Mouse (Mus musculus): ENCODE data around the gene Cxxc4. TPM values are rescaled to one million over a fixed set of nuclear protein-coding genes. Genes with fewer than 3 reads are reported as not detected.

The Cxxc4 gene
- polyA plus RNA-seq, 2 experiments: 0.06 to 0.09 TPM

GRCm38 (mm10) chr3:134295217-134295616 lies 58.9 kb downstream of the Cxxc4 start:
- no peak overlapping the region for H3K9ac ChIP-seq (replicated peaks)
- H3K9me3 ChIP-seq (ENCODE audit: control insufficient read depth, low read length): no peaks in the 10 kb centered on the region
- no peaks in the 10 kb centered on the region for H3K4me1 ChIP-seq (replicated peaks; ENCODE audit: control insufficient read depth in 2 of 2, insufficient read depth in 2 of 2, low read length in 1 of 2)
- TF ChIP-seq EP300 (IDR thresholded peaks at IDR 0.05; ENCODE audit: low read depth): no peak
- no peak for TF ChIP-seq CTCF (IDR thresholded peaks at IDR 0.05; ENCODE audit: low read depth)
- H3K4me3 ChIP-seq (ENCODE audit: insufficient read depth in 1 of 2, low read depth in 2 of 2, low read length in 2 of 2): no peak overlapping the region
- DNase-seq (ENCODE audit: low read depth in 3 of 3, low spot score in 3 of 3) (no peak), ATAC-seq (ENCODE audit: insufficient read depth) (no peak)
- WGBS (ENCODE audit: insufficient replicate concordance): 69% methylated on average over 6 of the region's 6 CpGs
- H3K27me3 ChIP-seq (ENCODE audit: control insufficient read depth, insufficient read depth, low read length): no peaks in the 10 kb centered on the region
- no peak overlapping the region for H3K4me2 ChIP-seq (ENCODE audit: low read depth)
- no peaks in the 10 kb centered on the region for H3K36me3 ChIP-seq (replicated peaks; ENCODE audit: control insufficient read depth, insufficient read depth, low read depth)
- no peak overlapping the region for H3K27ac ChIP-seq

DNA sequence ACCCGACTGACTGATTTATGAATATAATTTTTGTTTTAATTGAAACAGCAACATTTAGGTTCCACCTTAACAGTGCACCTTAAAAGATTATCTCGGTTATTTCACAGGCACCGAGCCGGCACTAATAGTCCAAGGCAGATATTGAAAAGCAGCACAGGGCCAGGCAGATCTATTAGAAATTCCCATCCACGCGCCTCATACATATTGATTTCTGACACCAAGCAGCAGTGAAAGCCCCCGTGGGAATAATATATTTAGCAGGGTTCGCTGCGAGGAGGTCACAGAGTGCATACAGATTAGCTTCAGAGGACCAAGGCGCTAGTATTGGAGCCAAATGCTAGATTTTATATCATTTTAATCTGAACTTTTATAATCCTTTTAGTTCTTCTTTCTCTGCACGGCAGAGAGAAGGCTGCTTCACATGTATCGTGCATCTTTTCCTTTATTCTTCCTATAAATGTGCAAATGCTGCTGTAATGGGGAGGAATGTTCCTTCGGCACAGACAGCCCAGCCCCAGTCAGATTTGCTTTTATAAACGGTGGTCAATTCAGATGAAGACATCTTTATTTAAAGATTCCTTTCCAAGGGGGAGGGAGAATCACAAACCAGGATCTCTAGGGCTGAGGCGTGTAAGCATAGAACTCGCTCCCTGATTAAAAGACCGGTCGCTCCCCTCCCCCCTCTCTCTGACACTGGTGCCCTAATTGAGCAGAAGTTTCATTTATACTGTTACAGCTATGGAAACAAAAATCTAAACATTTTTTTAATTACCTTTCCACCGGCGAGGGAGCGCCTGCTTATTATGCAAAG lies 66.6 kb downstream of the Cxxc4 start:
- DNase-seq (ENCODE audit: low read depth in 3 of 3, low spot score in 3 of 3) (no peak), ATAC-seq (ENCODE audit: insufficient read depth) (no peak)
- TF ChIP-seq CTCF (IDR thresholded peaks at IDR 0.05; ENCODE audit: low read depth) (no peak), EP300 (IDR thresholded peaks at IDR 0.05; ENCODE audit: low read depth) (no peak)
- Histone ChIP-seq H3K4me3 (ENCODE audit: insufficient read depth in 1 of 2, low read depth in 2 of 2, low read length in 2 of 2) (no peak overlapping the region), H3K27ac (no peak overlapping the region), H3K9ac (replicated peaks) (no peak overlapping the region), H3K9me3 (ENCODE audit: control insufficient read depth, low read length) (no peaks in the 10 kb centered on the region), H3K36me3 (replicated peaks; ENCODE audit: control insufficient read depth, insufficient read depth, low read depth) (no peaks in the 10 kb centered on the region), H3K4me2 (ENCODE audit: low read depth) (no peak overlapping the region), H3K27me3 (ENCODE audit: control insufficient read depth, insufficient read depth, low read length) (no peaks in the 10 kb centered on the region), H3K4me1 (replicated peaks; ENCODE audit: control insufficient read depth in 2 of 2, insufficient read depth in 2 of 2, low read length in 1 of 2) (no peaks in the 10 kb centered on the region)
- 52% methylated on average over 21 of the region's 21 CpGs for WGBS (ENCODE audit: insufficient replicate concordance)

DNA sequence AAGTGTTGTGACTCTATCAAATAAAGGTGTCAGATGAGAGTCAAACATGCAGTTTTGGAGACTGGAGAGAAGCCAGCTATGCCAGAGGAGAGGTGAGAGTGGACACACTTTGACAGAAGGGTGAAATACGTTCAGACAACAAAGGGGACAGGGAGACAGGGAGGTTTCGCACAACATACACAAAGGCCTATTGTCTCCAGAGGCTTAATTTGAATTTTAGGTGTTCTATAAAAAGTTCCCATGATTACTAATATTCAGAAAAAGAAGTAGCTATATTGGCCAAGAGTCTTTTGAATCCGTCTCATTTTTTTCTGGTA lies 67.2 kb downstream of the Cxxc4 start:
- ATAC-seq (ENCODE audit: insufficient read depth) (no peak), DNase-seq (ENCODE audit: low read depth in 3 of 3, low spot score in 3 of 3) (no peak)
- 47% methylated on average over 3 of the region's 3 CpGs for WGBS (ENCODE audit: insufficient replicate concordance)
- Histone ChIP-seq H3K27ac (no peak overlapping the region), H3K9ac (replicated peaks) (no peak overlapping the region), H3K27me3 (ENCODE audit: control insufficient read depth, insufficient read depth, low read length) (no peaks in the 10 kb centered on the region), H3K4me2 (ENCODE audit: low read depth) (no peak overlapping the region), H3K4me3 (ENCODE audit: insufficient read depth in 1 of 2, low read depth in 2 of 2, low read length in 2 of 2) (no peak overlapping the region), H3K4me1 (replicated peaks; ENCODE audit: control insufficient read depth in 2 of 2, insufficient read depth in 2 of 2, low read length in 1 of 2) (no peaks in the 10 kb centered on the region), H3K36me3 (replicated peaks; ENCODE audit: control insufficient read depth, insufficient read depth, low read depth) (no peaks in the 10 kb centered on the region), H3K9me3 (ENCODE audit: control insufficient read depth, low read length) (no peaks in the 10 kb centered on the region)
- TF ChIP-seq EP300 (IDR thresholded peaks at IDR 0.05; ENCODE audit: low read depth) (no peak), CTCF (IDR thresholded peaks at IDR 0.05; ENCODE audit: low read depth) (no peak)

- no peaks in the 10 kb centered on the region for H3K36me3 ChIP-seq (replicated peaks; ENCODE audit: control insufficient read depth, insufficient read depth, low read depth)
- TF ChIP-seq EP300 (IDR thresholded peaks at IDR 0.05; ENCODE audit: low read depth) (no peak), CTCF (IDR thresholded peaks at IDR 0.05; ENCODE audit: low read depth) (no peak)
Measured at GRCm38 (mm10) chr3:134306507-134306906, 70.2 kb downstream of the Cxxc4 start.

DNA sequence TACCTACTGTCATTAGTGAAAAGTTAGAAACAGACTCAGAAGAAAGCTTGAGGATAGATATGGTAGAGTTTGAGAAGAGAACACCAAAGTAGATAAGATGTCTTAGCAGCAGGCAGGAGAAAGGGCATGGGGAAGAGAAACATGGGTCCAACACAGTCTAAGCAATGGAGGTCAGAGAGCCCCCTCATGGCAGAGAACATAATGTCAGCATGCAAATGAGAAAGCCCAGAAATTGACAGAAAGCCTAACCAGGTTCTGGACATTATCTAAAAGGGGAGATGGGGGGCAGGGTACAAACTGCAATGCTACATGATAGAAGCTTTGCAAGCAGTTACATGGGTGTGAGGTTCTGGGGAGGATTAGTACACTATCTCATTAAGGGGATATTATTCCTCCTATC lies 71.5 kb downstream of the Cxxc4 start:
- no peak for DNase-seq (ENCODE audit: low read depth in 3 of 3, low spot score in 3 of 3)

More at GRCm38 (mm10) chr3:134306507-134306906, 70.2 kb downstream of the Cxxc4 start:
- H3K4me3 ChIP-seq (ENCODE audit: insufficient read depth in 1 of 2, low read depth in 2 of 2, low read length in 2 of 2): no peak overlapping the region
- no peak overlapping the region for H3K27ac ChIP-seq
- WGBS (ENCODE audit: insufficient replicate concordance): 46% methylated on average over 4 of the region's 4 CpGs
- no peaks in the 10 kb centered on the region for H3K9me3 ChIP-seq (ENCODE audit: control insufficient read depth, low read length)
- no peaks in the 10 kb centered on the region for H3K27me3 ChIP-seq (ENCODE audit: control insufficient read depth, insufficient read depth, low read length)
- ATAC-seq (ENCODE audit: insufficient read depth) (no peak), DNase-seq (ENCODE audit: low read depth in 3 of 3, low spot score in 3 of 3) (no peak)
- H3K9ac ChIP-seq (replicated peaks): no peak overlapping the region
- no peaks in the 10 kb centered on the region for H3K4me1 ChIP-seq (replicated peaks; ENCODE audit: control insufficient read depth in 2 of 2, insufficient read depth in 2 of 2, low read length in 1 of 2)
- H3K4me2 ChIP-seq (ENCODE audit: low read depth): no peak overlapping the region

More for the DNA sequence above, 71.5 kb downstream of the Cxxc4 start:
- H3K9ac ChIP-seq (replicated peaks): no peak overlapping the region
- no peak overlapping the region for H3K27ac ChIP-seq
- no peaks in the 10 kb centered on the region for H3K9me3 ChIP-seq (ENCODE audit: control insufficient read depth, low read length)
- H3K36me3 ChIP-seq (replicated peaks; ENCODE audit: control insufficient read depth, insufficient read depth, low read depth): no peaks in the 10 kb centered on the region
- no peaks in the 10 kb centered on the region for H3K4me1 ChIP-seq (replicated peaks; ENCODE audit: control insufficient read depth in 2 of 2, insufficient read depth in 2 of 2, low read length in 1 of 2)
- no peaks in the 10 kb centered on the region for H3K27me3 ChIP-seq (ENCODE audit: control insufficient read depth, insufficient read depth, low read length)
- no peak overlapping the region for H3K4me2 ChIP-seq (ENCODE audit: low read depth)
- ATAC-seq (ENCODE audit: insufficient read depth): no peak
- no peak overlapping the region for H3K4me3 ChIP-seq (ENCODE audit: insufficient read depth in 1 of 2, low read depth in 2 of 2, low read length in 2 of 2)
- no peak for TF ChIP-seq CTCF (IDR thresholded peaks at IDR 0.05; ENCODE audit: low read depth)
- TF ChIP-seq EP300 (IDR thresholded peaks at IDR 0.05; ENCODE audit: low read depth): no peak

MicroRNAs encoded within 50 kb of the gene (microRNA counts, 519-probe panel; counts per million panel counts)
- microRNA mmu-miR-1895: 69.9 counts per million

Small RNA genes lying within 50 kb of the gene (microRNA-seq; reads per million reads assigned to microRNA genes)
- not detected for gene Mir1895
